Mouse (Mus musculus) embryo, embryonic 10 days (tissue): ENCODE results near the gene Guf1.

Experiments
- DNase-seq: peaks from one replicate; pipeline ENCODE4 v3.0.0-alpha.2; 2015; ENCODE audit warnings: low spot score

Guf1 gene

GRCm38 (mm10) chr5:69556628-69557403 is at the start of gene Guf1:
Gene Guf1 (plus strand): TSS chr5:69556923.
- DNase-seq, result peak; percentile 97

DNA sequence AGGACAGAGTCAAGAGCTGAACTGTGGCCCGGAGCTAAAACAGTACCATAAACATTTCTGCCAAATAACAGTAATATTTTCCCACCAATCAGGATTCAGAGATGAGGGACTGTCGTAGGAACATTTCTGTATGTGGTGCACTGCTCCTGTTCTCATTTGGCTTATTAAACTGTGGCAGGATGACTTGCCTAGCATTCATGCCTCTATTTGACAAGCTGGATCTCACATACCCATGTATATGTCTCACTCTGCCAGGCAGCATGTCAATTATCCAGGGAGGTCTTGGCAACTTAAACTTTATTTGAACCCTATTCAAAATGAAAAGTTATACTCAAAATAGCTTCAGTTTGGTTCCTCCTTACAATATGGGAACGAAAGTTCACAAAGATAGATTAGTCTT is 49.7 kb upstream of the Guf1 start:
- DNase-seq, result no peak

- DNase-seq, result no peak
Observed at GRCm38 (mm10) chr5:69511631-69512030, 45.1 kb upstream of the Guf1 start.

DNA sequence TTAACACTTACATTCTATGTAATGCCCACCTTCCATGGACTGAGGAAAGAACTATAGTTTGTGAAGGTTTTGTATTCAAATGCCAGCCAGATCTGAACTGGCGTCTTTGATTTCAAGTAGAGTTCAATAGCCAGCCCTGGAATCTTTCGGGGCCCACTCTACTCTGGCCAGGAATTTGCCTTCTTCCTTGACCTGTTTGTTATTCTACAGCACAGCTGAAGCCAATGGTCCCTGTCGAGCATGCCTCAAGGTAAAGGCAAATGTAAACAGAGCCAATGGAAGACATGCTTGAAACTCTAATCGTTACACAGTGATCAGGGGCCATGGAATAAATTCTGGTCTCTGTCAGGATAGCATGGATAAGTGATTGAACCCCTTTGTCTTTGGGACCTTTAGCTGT is 44.5 kb upstream of the Guf1 start:
- DNase-seq, result no peak

- peak; percentile 80 for DNase-seq
Observed at GRCm38 (mm10) chr5:69520661-69521278, 36.0 kb upstream of the Guf1 start.

DNA sequence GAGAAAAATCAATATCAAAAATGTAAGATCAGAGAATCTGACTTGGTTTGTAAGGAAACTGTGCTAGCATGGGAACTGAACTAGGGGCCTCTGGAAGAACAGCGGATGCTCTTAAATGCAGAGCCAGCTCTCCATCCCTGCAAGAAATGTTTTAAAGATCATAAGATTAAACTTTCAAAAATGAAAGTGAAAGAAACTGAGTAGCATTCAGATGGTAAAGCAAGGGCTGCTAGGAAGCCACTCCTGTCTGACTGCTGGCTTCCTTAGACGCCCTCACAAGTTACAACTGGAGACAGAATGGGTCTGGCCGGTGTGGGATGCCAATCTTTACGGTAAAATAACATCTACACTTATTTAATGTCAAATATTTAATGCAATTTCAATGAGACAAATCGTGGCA is 34.7 kb upstream of the Guf1 start:
- no peak for DNase-seq

DNA sequence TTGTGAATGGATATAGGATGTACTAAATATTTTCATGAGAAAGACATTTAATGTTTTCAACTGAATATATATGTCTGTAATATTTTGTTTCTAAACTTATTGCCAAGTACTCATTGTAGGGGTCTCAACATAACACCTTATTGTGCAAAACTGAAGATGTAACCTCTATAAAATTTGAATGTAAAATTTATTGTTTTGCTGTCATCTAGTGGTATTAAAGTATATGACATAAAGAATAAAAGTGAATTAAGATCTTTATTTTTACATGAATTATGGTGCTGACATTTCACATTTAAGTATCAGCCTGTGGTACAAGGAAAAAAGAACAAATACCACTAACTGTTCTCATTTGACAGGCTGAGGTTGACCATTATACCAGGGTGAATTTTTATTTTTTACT is 32.8 kb upstream of the Guf1 start:
- no peak for DNase-seq

DNA sequence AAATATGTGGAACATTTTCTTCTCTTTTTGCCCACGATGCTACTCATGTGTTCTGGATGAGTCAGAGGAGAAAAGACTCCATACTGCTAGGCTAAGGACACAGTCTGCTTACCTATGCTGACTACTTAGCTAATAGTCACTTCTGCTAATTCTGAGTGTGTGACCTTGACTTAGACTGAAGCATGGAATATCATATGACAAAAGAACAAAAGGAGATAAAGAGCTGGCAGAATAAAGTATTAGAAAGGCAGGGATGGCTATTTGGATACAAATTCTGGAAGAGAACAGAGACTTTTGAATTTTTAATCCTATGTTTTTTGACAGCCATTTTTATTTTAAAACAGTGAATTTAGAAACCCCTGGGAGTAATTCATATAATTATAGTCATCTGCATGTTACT is 15.0 kb upstream of the Guf1 start:
- no peak for DNase-seq

- DNase-seq, result no peak
Observed at GRCm38 (mm10) chr5:69542489-69542888, 14.2 kb upstream of the Guf1 start, which contains the start of gene Yipf7. Gene Yipf7 (minus strand): TSS chr5:69542648.

GRCm38 (mm10) chr5:69557404-69557935 is 747 bp downstream of the Guf1 start:
- DNase-seq, result peak; percentile 61

DNA sequence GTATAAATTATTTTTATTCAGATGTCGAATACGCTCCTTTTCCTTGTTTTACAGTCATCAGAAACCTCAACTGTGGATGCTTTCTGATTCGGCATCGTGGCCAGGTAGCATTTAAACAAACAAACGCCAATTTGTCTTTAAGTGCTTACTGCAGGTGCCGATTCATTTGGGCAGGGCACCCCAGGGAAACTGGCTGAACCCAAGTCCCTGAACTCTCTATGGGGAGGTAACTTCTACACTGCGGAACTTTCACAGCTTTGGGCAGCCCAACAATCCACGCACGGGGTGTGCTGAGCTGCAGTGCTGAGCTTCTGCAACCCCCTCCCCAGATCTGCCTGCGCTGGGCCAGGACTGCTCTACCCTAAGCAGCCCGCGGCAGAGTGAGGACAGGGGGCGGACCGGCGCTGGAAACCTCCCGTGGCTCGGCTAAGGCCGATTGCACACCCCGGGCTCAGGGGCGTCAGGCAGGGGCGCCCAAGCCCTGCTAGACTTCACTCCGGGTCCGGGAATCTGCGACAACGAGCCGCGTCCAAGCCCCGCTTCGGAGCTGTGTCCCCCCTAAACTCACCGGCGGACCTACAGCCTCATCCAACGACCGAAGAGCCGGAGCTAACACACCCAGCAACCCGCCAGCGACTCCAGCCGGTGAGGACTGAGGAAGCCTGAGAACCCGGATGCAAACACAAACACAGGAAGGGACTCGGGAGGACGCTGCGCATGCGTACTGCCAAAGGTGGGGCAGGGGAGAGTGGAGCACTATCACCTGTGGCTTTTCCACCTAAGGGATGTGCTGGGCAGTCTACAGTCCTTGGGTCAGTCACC is 35.1 kb downstream of the Guf1 start, which contains the start of gene Gnpda2:
Gnpda2 (minus strand) TSS at position 701 of the 822 bp plus-strand sequence.
- peak; percentile 91 for DNase-seq

DNA sequence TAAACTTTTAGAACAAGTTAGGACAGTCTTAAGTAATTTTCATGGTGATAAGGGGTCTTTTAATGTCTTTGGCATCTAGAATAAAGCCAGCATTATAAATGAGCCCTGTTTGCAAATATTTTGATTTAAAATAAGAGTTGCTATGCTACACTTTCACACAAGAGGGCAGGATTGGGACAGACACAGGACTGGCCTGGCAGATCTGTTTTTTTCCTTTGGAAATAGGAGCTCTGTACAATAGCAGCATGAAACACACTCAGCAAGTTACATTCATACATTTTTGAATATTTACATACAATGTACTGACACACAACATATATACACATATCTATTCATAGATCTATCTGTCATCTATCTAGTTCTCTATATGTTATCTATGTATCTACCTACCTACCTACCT is 44.3 kb downstream of the Guf1 start:
- peak; percentile 32 for DNase-seq

GRCm38 (mm10) chr5:69613209-69613796 is 56.6 kb downstream of the Guf1 start:
- peak; percentile 53 for DNase-seq

- no peak for DNase-seq
Observed at GRCm38 (mm10) chr5:69620899-69621298, 64.2 kb downstream of the Guf1 start.
